Mouse (Mus musculus) megakaryocyte, embryonic 14.5 days (primary cell): ENCODE data around the gene Ripor2. TPM values are rescaled to one million over a fixed set of nuclear protein-coding genes. Genes with fewer than 3 reads are reported as not detected.
A peak's percentile ranks its signal among the peaks of the same experiment; 100 is the strongest.

ENCODE experiments used
- H3K27me3 ChIP-seq: replicated peaks from 2 replicates; pipeline ENCODE3; 2012; ENCODE audit warnings: inconsistent platforms
- H3K36me3 ChIP-seq: replicated peaks from 2 replicates; pipeline ENCODE3; 2012; ENCODE audit warnings: low read length, inconsistent platforms, mixed read lengths
- H3K4me1 ChIP-seq: 2 replicates; pipeline ENCODE4 v1.6.1; 2012; ENCODE audit warnings: inconsistent platforms
- H3K4me3 ChIP-seq: replicated peaks from 2 replicates; pipeline ENCODE3; 2012; ENCODE audit warnings: moderate library complexity, mild to moderate bottlenecking, inconsistent platforms
- H3K9me3 ChIP-seq: 2 replicates; pipeline ENCODE4 v1.6.1; 2012; ENCODE audit warnings: inconsistent platforms
- FLI1 ChIP-seq: IDR thresholded peaks from 2 replicates; pipeline ENCODE4 v1.6.1; 2012; ENCODE audit warnings: low read length, inconsistent platforms, mixed read lengths
- GATA1 ChIP-seq: IDR thresholded peaks from 3 replicates; pipeline ENCODE4 v1.6.1; 2012; ENCODE audit warnings: mixed read lengths, low read length, inconsistent platforms, borderline replicate concordance
- polyA plus RNA-seq: library from polyadenylated mRNA; stranded (reverse); fragments of >175 nt; gene quantifications from 2 replicates; pipeline ENCODE4 v1.2.3, GENCODE M21; 2012; ENCODE audit warnings: low replicate concordance; ENCODE audit not compliant: insufficient read depth

Gene Ripor2
- polyA plus RNA-seq, result 8.1 and 12.6 TPM in 2 replicates

DNA sequence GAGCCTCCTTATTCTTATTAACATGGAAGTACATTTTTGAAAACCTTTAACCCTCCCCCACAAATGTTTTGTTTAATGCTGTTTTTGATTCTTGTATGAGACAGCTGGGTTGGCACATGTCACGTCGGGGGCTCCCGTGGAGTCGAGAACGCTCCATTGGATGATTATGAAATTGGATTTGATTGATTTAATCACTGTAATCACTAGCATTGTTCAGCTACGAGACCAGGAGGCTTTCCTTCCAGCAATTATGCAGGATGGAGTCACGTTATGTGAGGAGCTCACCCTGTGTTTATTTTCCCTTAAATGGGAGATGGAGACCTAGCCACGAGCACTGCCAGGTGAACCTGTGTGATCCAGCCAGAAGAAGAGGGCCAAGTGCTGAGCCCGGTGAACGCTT, at the start of gene Ripor2:
TSS of gene Ripor2 (plus strand) at position 357 of the 400 bp plus-strand sequence.
- H3K27me3 ChIP-seq, result no peaks in the 10 kb centered on the region
- peaks cover 74% of the 10 kb centered on the region for H3K4me1 ChIP-seq
- H3K9me3 ChIP-seq, result no peaks in the 10 kb centered on the region
- no peak for TF ChIP-seq GATA1
- no peak for TF ChIP-seq FLI1
- H3K36me3 ChIP-seq, result peaks cover 82% of the 10 kb centered on the region
- no peak within 1 kb of the TSS for H3K4me3 ChIP-seq

DNA sequence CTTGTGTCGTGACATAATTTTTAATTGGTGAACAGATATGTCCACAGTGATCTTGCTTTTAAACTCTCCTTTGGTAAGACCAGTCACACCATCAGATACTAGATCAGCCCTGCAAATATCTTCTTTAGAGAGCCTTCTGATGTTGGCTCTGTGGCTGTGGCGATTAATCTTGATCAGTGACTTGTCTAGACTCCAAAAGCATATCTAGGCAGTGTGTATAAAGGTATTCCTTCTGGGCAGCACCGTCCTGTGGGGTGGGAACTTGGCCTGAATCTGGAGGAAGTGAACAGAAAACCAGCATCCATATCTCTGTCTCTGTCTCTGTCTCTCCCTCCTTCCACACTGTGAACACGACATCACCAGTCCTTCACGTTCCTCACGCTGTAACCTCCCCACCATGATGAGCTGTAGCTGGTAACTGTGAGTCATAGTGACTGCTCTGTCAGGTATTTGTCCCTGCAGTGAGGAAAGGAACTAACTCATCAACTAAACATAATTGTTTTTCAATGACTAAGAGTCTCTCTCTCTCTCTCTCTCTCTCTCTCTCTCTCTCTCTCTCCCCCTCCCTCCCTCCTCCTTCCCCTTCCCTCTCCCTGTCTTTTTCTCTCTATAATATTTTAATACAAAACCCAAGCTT, 45.3 kb upstream of the Ripor2 start:
- no peak for TF ChIP-seq GATA1
- Histone ChIP-seq H3K4me3 (peak overlapping the region; percentile 4), H3K9me3 (no peaks in the 10 kb centered on the region), H3K4me1 (peaks cover 55% of the 10 kb centered on the region), H3K36me3 (peaks cover 76% of the 10 kb centered on the region), H3K27me3 (no peaks in the 10 kb centered on the region)

DNA sequence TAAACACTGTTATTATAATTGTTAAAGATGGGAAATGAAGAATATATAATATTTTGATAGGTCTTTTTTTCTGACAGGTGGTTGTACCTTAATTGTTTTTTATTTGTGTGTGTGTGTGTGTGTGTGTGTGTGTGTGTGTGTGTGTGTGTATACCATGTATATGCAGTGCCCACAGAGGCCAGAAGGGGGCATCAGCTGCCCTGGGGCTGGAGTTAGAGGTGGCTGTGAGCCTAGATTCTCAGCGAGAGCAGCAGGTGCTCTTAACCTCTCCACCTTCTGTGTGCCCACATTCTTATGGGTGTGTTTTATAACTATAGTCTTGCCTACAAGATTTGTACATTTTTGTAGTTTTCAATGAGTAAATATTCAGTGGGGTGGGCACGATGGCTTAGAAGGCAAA, 44.0 kb upstream of the Ripor2 start:
- Histone ChIP-seq H3K9me3 (no peaks in the 10 kb centered on the region), H3K36me3 (peaks cover 73% of the 10 kb centered on the region), H3K27me3 (no peaks in the 10 kb centered on the region), H3K4me3 (no peak overlapping the region), H3K4me1 (peaks cover 55% of the 10 kb centered on the region)
- TF ChIP-seq GATA1, result no peak
- TF ChIP-seq FLI1, result no peak

GRCm38 (mm10) chr13:24538941-24539340, 43.0 kb upstream of the Ripor2 start:
- Histone ChIP-seq H3K4me1 (peaks cover 55% of the 10 kb centered on the region), H3K36me3 (peaks cover 69% of the 10 kb centered on the region), H3K4me3 (no peak overlapping the region), H3K27me3 (no peaks in the 10 kb centered on the region), H3K9me3 (no peaks in the 10 kb centered on the region)
- no peak for TF ChIP-seq GATA1
- no peak for TF ChIP-seq FLI1

- H3K4me3 ChIP-seq, result no peak overlapping the region
- peaks cover 54% of the 10 kb centered on the region for H3K4me1 ChIP-seq
- H3K36me3 ChIP-seq, result peaks cover 61% of the 10 kb centered on the region
- TF ChIP-seq GATA1 (no peak), FLI1 (no peak)
- H3K9me3 ChIP-seq, result no peaks in the 10 kb centered on the region
- no peaks in the 10 kb centered on the region for H3K27me3 ChIP-seq
Observed at GRCm38 (mm10) chr13:24545677-24546076, 36.3 kb upstream of the Ripor2 start.

- Histone ChIP-seq H3K36me3 (peaks cover 62% of the 10 kb centered on the region), H3K4me1 (peaks cover 66% of the 10 kb centered on the region), H3K4me3 (no peak overlapping the region), H3K27me3 (no peaks in the 10 kb centered on the region), H3K9me3 (no peaks in the 10 kb centered on the region)
- TF ChIP-seq GATA1 (no peak), FLI1 (no peak)
Observed at GRCm38 (mm10) chr13:24546801-24547459, 35.1 kb upstream of the Ripor2 start.

- Histone ChIP-seq H3K4me1 (peaks cover 84% of the 10 kb centered on the region), H3K9me3 (no peaks in the 10 kb centered on the region), H3K27me3 (no peaks in the 10 kb centered on the region), H3K36me3 (peaks cover 80% of the 10 kb centered on the region), H3K4me3 (no peak overlapping the region)
- TF ChIP-seq FLI1 (no peak), GATA1 (no peak)
Observed at GRCm38 (mm10) chr13:24548911-24549310, 33.1 kb upstream of the Ripor2 start.

GRCm38 (mm10) chr13:24551100-24551931, 30.7 kb upstream of the Ripor2 start:
- Histone ChIP-seq H3K4me1 (peaks cover 87% of the 10 kb centered on the region), H3K9me3 (no peaks in the 10 kb centered on the region), H3K36me3 (peaks cover 87% of the 10 kb centered on the region), H3K4me3 (no peak overlapping the region), H3K27me3 (no peaks in the 10 kb centered on the region)
- TF ChIP-seq FLI1 (no peak), GATA1 (no peak)

DNA sequence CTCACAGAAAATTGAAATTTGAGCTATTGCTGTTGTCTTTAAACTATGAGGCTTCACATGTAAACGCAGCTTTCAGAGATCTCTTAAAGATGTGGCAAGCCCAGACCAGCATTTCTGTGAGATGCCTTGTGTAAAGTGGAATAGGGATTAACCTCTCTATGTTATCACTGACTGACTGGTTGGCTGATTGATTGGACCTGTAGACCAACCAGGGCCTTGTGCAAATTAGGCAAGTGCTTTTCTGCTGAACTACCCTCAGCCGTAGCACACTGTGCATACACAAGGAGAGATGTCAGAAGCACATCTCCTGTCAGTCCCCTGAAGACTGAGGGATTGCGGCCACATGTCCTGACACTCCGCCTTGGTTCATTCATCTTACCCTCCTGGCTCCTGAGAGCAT, 29.9 kb upstream of the Ripor2 start:
- no peak for TF ChIP-seq FLI1
- TF ChIP-seq GATA1, result no peak
- Histone ChIP-seq H3K36me3 (peaks cover 87% of the 10 kb centered on the region), H3K4me1 (peaks cover 87% of the 10 kb centered on the region), H3K9me3 (no peaks in the 10 kb centered on the region), H3K4me3 (no peak overlapping the region), H3K27me3 (no peaks in the 10 kb centered on the region)

GRCm38 (mm10) chr13:24561391-24561790, 20.6 kb upstream of the Ripor2 start:
- Histone ChIP-seq H3K27me3 (no peaks in the 10 kb centered on the region), H3K9me3 (no peaks in the 10 kb centered on the region), H3K4me3 (no peak overlapping the region), H3K36me3 (peaks cover 88% of the 10 kb centered on the region), H3K4me1 (peaks cover 94% of the 10 kb centered on the region)
- TF ChIP-seq FLI1 (no peak), GATA1 (no peak)
